Mouse (Mus musculus): ENCODE results near the gene Mpped2. TPM values are rescaled to one million over a fixed set of nuclear protein-coding genes. Genes with fewer than 3 reads are reported as not detected.
A peak's percentile ranks its signal among the peaks of the same experiment; 100 is the strongest.

Mpped2 gene
- total and polyA plus RNA-seq, 2 experiments, result 0.20 to 0.37 TPM

GRCm38 (mm10) chr2:106849389-106849788 is 156.3 kb downstream of the Mpped2 start:
- DNase-seq (ENCODE audit: extremely low read depth, low read depth, low spot score), result no peak
- 93% methylated on average over 9 of the region's 9 CpGs for WGBS
- Histone ChIP-seq H3K36me3 (ENCODE audit: control insufficient read depth, insufficient read depth, low read length) (no peaks in the 10 kb centered on the region), H3K27me3 (ENCODE audit: control insufficient read depth, insufficient read depth, low read length) (no peaks in the 10 kb centered on the region), H3K27ac (replicated peaks; ENCODE audit: insufficient read depth, low read depth, low read length) (no peak overlapping the region), H3K4me3 (ENCODE audit: insufficient read depth, low read depth, low read length) (no peak overlapping the region), H3K4me1 (ENCODE audit: control insufficient read depth, insufficient read depth, low read length) (no peaks in the 10 kb centered on the region), H3K9ac (ENCODE audit: low read depth, low read length) (no peak overlapping the region), H3K79me2 (ENCODE audit: control insufficient read depth, insufficient read depth, low read length) (no peaks in the 10 kb centered on the region)
- TF ChIP-seq CTCF (IDR thresholded peaks at IDR 0.05; ENCODE audit: low read depth, low read length) (no peak), POLR2A (IDR thresholded peaks at IDR 0.05; ENCODE audit: extremely low read depth, insufficient read depth, low read length) (no peak)

- Histone ChIP-seq H3K9ac (ENCODE audit: low read depth, low read length) (no peak overlapping the region), H3K27me3 (ENCODE audit: control insufficient read depth, insufficient read depth, low read length) (no peaks in the 10 kb centered on the region), H3K4me1 (ENCODE audit: control insufficient read depth, insufficient read depth, low read length) (no peaks in the 10 kb centered on the region), H3K79me2 (ENCODE audit: control insufficient read depth, insufficient read depth, low read length) (no peaks in the 10 kb centered on the region), H3K27ac (replicated peaks; ENCODE audit: insufficient read depth, low read depth, low read length) (no peak overlapping the region), H3K4me3 (ENCODE audit: insufficient read depth, low read depth, low read length) (no peak overlapping the region), H3K36me3 (ENCODE audit: control insufficient read depth, insufficient read depth, low read length) (no peaks in the 10 kb centered on the region)
- no peak for TF ChIP-seq CTCF (IDR thresholded peaks at IDR 0.05; ENCODE audit: low read depth, low read length)
- 73% methylated on average over 8 of the region's 8 CpGs for WGBS
- DNase-seq (ENCODE audit: extremely low read depth, low read depth, low spot score), result no peak
Measured at GRCm38 (mm10) chr2:106851515-106851914, 158.4 kb downstream of the Mpped2 start.

- no peak overlapping the region for H3K9ac ChIP-seq (ENCODE audit: low read depth, low read length)
- 93% methylated on average over 4 of the region's 4 CpGs for WGBS
- no peak overlapping the region for H3K27ac ChIP-seq (replicated peaks; ENCODE audit: insufficient read depth, low read depth, low read length)
- no peaks in the 10 kb centered on the region for H3K27me3 ChIP-seq (ENCODE audit: control insufficient read depth, insufficient read depth, low read length)
- H3K4me3 ChIP-seq (ENCODE audit: insufficient read depth, low read depth, low read length), result no peak overlapping the region
- no peak for TF ChIP-seq CTCF (IDR thresholded peaks at IDR 0.05; ENCODE audit: low read depth, low read length)
- no peak for TF ChIP-seq POLR2A (IDR thresholded peaks at IDR 0.05; ENCODE audit: extremely low read depth, insufficient read depth, low read length)
- H3K4me1 ChIP-seq (ENCODE audit: control insufficient read depth, insufficient read depth, low read length), result no peaks in the 10 kb centered on the region
- H3K36me3 ChIP-seq (ENCODE audit: control insufficient read depth, insufficient read depth, low read length), result no peaks in the 10 kb centered on the region
- H3K79me2 ChIP-seq (ENCODE audit: control insufficient read depth, insufficient read depth, low read length), result no peaks in the 10 kb centered on the region
- no peak for DNase-seq (ENCODE audit: extremely low read depth, low read depth, low spot score)
Measured at GRCm38 (mm10) chr2:106854213-106854612, 161.1 kb downstream of the Mpped2 start.

- 70% methylated on average over 8 of the region's 8 CpGs for WGBS
- Histone ChIP-seq H3K36me3 (ENCODE audit: control insufficient read depth, insufficient read depth, low read length) (no peaks in the 10 kb centered on the region), H3K27ac (replicated peaks; ENCODE audit: insufficient read depth, low read depth, low read length) (no peak overlapping the region), H3K4me3 (ENCODE audit: insufficient read depth, low read depth, low read length) (no peak overlapping the region), H3K27me3 (ENCODE audit: control insufficient read depth, insufficient read depth, low read length) (no peaks in the 10 kb centered on the region), H3K79me2 (ENCODE audit: control insufficient read depth, insufficient read depth, low read length) (no peaks in the 10 kb centered on the region), H3K4me1 (ENCODE audit: control insufficient read depth, insufficient read depth, low read length) (no peaks in the 10 kb centered on the region), H3K9ac (ENCODE audit: low read depth, low read length) (no peak overlapping the region)
- no peak for TF ChIP-seq POLR2A (IDR thresholded peaks at IDR 0.05; ENCODE audit: extremely low read depth, insufficient read depth, low read length)
- TF ChIP-seq CTCF (IDR thresholded peaks at IDR 0.05; ENCODE audit: low read depth, low read length), result no peak
- DNase-seq (ENCODE audit: extremely low read depth, low read depth, low spot score), result no peak
Measured at GRCm38 (mm10) chr2:106854758-106855157, 161.7 kb downstream of the Mpped2 start.

- Histone ChIP-seq H3K27ac (replicated peaks; ENCODE audit: insufficient read depth, low read depth, low read length) (no peak overlapping the region), H3K27me3 (ENCODE audit: control insufficient read depth, insufficient read depth, low read length) (no peaks in the 10 kb centered on the region), H3K4me1 (ENCODE audit: control insufficient read depth, insufficient read depth, low read length) (no peaks in the 10 kb centered on the region), H3K79me2 (ENCODE audit: control insufficient read depth, insufficient read depth, low read length) (no peaks in the 10 kb centered on the region), H3K4me3 (ENCODE audit: insufficient read depth, low read depth, low read length) (no peak overlapping the region), H3K36me3 (ENCODE audit: control insufficient read depth, insufficient read depth, low read length) (no peaks in the 10 kb centered on the region), H3K9ac (ENCODE audit: low read depth, low read length) (no peak overlapping the region)
- WGBS, result 44% methylated on average over 13 of the region's 13 CpGs
- DNase-seq (ENCODE audit: extremely low read depth, low read depth, low spot score), result no peak
- TF ChIP-seq CTCF (IDR thresholded peaks at IDR 0.05; ENCODE audit: low read depth, low read length) (no peak), POLR2A (IDR thresholded peaks at IDR 0.05; ENCODE audit: extremely low read depth, insufficient read depth, low read length) (no peak)
Measured at GRCm38 (mm10) chr2:106855184-106855583, 162.1 kb downstream of the Mpped2 start.

GRCm38 (mm10) chr2:106855623-106856350 is 162.7 kb downstream of the Mpped2 start:
- WGBS, result 52% methylated on average over 12 of the region's 12 CpGs
- Histone ChIP-seq H3K79me2 (ENCODE audit: control insufficient read depth, insufficient read depth, low read length) (no peaks in the 10 kb centered on the region), H3K4me3 (ENCODE audit: insufficient read depth, low read depth, low read length) (no peak overlapping the region), H3K36me3 (ENCODE audit: control insufficient read depth, insufficient read depth, low read length) (no peaks in the 10 kb centered on the region), H3K9ac (ENCODE audit: low read depth, low read length) (no peak overlapping the region), H3K27me3 (ENCODE audit: control insufficient read depth, insufficient read depth, low read length) (no peaks in the 10 kb centered on the region), H3K4me1 (ENCODE audit: control insufficient read depth, insufficient read depth, low read length) (no peaks in the 10 kb centered on the region), H3K27ac (replicated peaks; ENCODE audit: insufficient read depth, low read depth, low read length) (no peak overlapping the region)
- TF ChIP-seq POLR2A (IDR thresholded peaks at IDR 0.05; ENCODE audit: extremely low read depth, insufficient read depth, low read length) (no peak), CTCF (IDR thresholded peaks at IDR 0.05; ENCODE audit: low read depth, low read length) (no peak)
- peak; percentile 10 for DNase-seq (ENCODE audit: extremely low read depth, low read depth, low spot score)

All from liver, adult 2 months (tissue).